Mouse (Mus musculus): ENCODE measurements around the gene Gm10320. TPM values are rescaled to one million over a fixed set of nuclear protein-coding genes. Genes with fewer than 3 reads are reported as not detected.

Gene Gm10320
- total RNA-seq, 1 experiment from 2014 or later, result 4.7 TPM

- ATAC-seq (replicated peaks; ENCODE audit: low read depth, poor library complexity, severe bottlenecking), result no peak
These were observed 12.4 kb upstream of the Gm10320 start for GRCm38 (mm10) chr13:98504181-98504660.

- ATAC-seq (replicated peaks; ENCODE audit: low read depth, poor library complexity, severe bottlenecking), result no peak
These were observed 11.8 kb upstream of the Gm10320 start for GRCm38 (mm10) chr13:98503601-98504000.

- no peak for ATAC-seq (replicated peaks; ENCODE audit: low read depth, poor library complexity, severe bottlenecking)
These were observed 11.1 kb upstream of the Gm10320 start for GRCm38 (mm10) chr13:98502813-98503341.

- ATAC-seq (replicated peaks; ENCODE audit: low read depth, poor library complexity, severe bottlenecking), result no peak
These were observed 10.5 kb upstream of the Gm10320 start for GRCm38 (mm10) chr13:98502236-98502812.

GRCm38 (mm10) chr13:98501321-98501720 is 9.5 kb upstream of the Gm10320 start:
- ATAC-seq (replicated peaks; ENCODE audit: low read depth, poor library complexity, severe bottlenecking), result no peak

- ATAC-seq (replicated peaks; ENCODE audit: low read depth, poor library complexity, severe bottlenecking), result no peak
These were observed 8.8 kb upstream of the Gm10320 start for GRCm38 (mm10) chr13:98500471-98501125.

- ATAC-seq (replicated peaks; ENCODE audit: low read depth, poor library complexity, severe bottlenecking), result no peak
These were observed 6.8 kb upstream of the Gm10320 start for GRCm38 (mm10) chr13:98498561-98498960.

GRCm38 (mm10) chr13:98498080-98498479 is 6.3 kb upstream of the Gm10320 start:
- ATAC-seq (replicated peaks; ENCODE audit: low read depth, poor library complexity, severe bottlenecking), result no peak

- ATAC-seq (replicated peaks; ENCODE audit: low read depth, poor library complexity, severe bottlenecking), result no peak
These were observed 5.4 kb upstream of the Gm10320 start for GRCm38 (mm10) chr13:98496917-98497870.

- no peak for ATAC-seq (replicated peaks; ENCODE audit: low read depth, poor library complexity, severe bottlenecking)
These were observed 2.8 kb upstream of the Gm10320 start for GRCm38 (mm10) chr13:98494492-98495064.

- ATAC-seq (replicated peaks; ENCODE audit: low read depth, poor library complexity, severe bottlenecking), result no peak
These were observed 911 bp upstream of the Gm10320 start for GRCm38 (mm10) chr13:98492569-98493255.

- no peak for ATAC-seq (replicated peaks; ENCODE audit: low read depth, poor library complexity, severe bottlenecking)
These were observed 5.1 kb downstream of the Gm10320 start for GRCm38 (mm10) chr13:98486726-98487125.

- ATAC-seq (replicated peaks; ENCODE audit: low read depth, poor library complexity, severe bottlenecking), result no peak
These were observed 5.6 kb downstream of the Gm10320 start for GRCm38 (mm10) chr13:98486161-98486560.

- no peak for ATAC-seq (replicated peaks; ENCODE audit: low read depth, poor library complexity, severe bottlenecking)
These were observed 6.4 kb downstream of the Gm10320 start for GRCm38 (mm10) chr13:98485440-98485839.

GRCm38 (mm10) chr13:98477991-98478390 is 13.8 kb downstream of the Gm10320 start:
- no peak for ATAC-seq (replicated peaks; ENCODE audit: low read depth, poor library complexity, severe bottlenecking)

- ATAC-seq (replicated peaks; ENCODE audit: low read depth, poor library complexity, severe bottlenecking), result no peak
These were observed 14.8 kb downstream of the Gm10320 start for GRCm38 (mm10) chr13:98476839-98477495.

- no peak for ATAC-seq (replicated peaks; ENCODE audit: low read depth, poor library complexity, severe bottlenecking)
These were observed 15.5 kb downstream of the Gm10320 start for GRCm38 (mm10) chr13:98476175-98476838.

GRCm38 (mm10) chr13:98475681-98476080 is 16.1 kb downstream of the Gm10320 start:
- ATAC-seq (replicated peaks; ENCODE audit: low read depth, poor library complexity, severe bottlenecking), result no peak

- no peak for ATAC-seq (replicated peaks; ENCODE audit: low read depth, poor library complexity, severe bottlenecking)
These were observed 18.8 kb downstream of the Gm10320 start for GRCm38 (mm10) chr13:98473034-98473433.

Data from common myeloid progenitor, adult 5-6 weeks (primary cell).